Mouse (Mus musculus): ENCODE measurements around the gene Tmem178b. TPM values are rescaled to one million over a fixed set of nuclear protein-coding genes. Genes with fewer than 3 reads are reported as not detected.
A peak's percentile ranks its signal among the peaks of the same experiment; 100 is the strongest.

Gene Tmem178b
- polyA plus RNA-seq, 1 experiment from 2014 or later = 0.07 TPM

DNA sequence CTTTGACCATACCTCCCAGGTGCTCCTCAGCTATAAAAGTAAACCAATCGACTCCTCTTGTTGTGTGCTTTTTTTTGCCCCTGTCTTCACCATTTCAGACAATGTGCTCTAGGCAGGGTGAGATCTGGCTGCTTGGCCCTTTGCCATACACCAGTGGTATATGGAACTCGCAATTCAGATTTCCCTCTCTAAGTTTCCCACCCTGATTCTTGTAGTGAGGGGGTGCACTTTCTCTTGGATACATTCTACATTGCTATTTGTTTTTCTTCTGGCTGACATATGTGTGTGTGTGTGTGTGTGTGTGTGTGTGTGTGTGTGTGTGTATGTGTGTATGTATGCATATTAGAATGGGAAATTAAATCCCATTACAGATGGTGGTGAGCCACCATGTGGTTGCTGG lies 191.3 kb downstream of the Tmem178b start:
- H3K4me3 ChIP-seq (ENCODE audit: low read length) = no peak overlapping the region

GRCm38 (mm10) chr6:40068467-40068866 lies 195.4 kb downstream of the Tmem178b start:
- Histone ChIP-seq H3K4me1 (ENCODE audit: insufficient read depth, low read length) (no peaks in the 10 kb centered on the region), H3K27me3 (ENCODE audit: insufficient read depth, low read length) (no peaks in the 10 kb centered on the region), H3K9ac (replicated peaks; ENCODE audit: low read length) (no peak overlapping the region), H3K4me3 (ENCODE audit: low read length) (no peak overlapping the region), H3K9me3 (ENCODE audit: low read length) (no peaks in the 10 kb centered on the region), H3K27ac (ENCODE audit: low read length) (no peak overlapping the region), H3K4me2 (replicated peaks; ENCODE audit: low read depth, low read length) (no peak overlapping the region), H3K36me3 (ENCODE audit: insufficient read depth, low read length) (no peaks in the 10 kb centered on the region)
- WGBS = 81% methylated on average over 6 of the region's 6 CpGs
- ATAC-seq (ENCODE audit: low FRiP score, low TSS enrichment) = no peak

More for the DNA sequence above, 191.3 kb downstream of the Tmem178b start:
- Histone ChIP-seq H3K4me2 (replicated peaks; ENCODE audit: low read depth, low read length) (no peak overlapping the region), H3K36me3 (ENCODE audit: insufficient read depth, low read length) (no peaks in the 10 kb centered on the region), H3K27me3 (ENCODE audit: insufficient read depth, low read length) (no peaks in the 10 kb centered on the region), H3K9me3 (ENCODE audit: low read length) (no peaks in the 10 kb centered on the region; the same call in 1 of the 2 replicates), H3K9ac (replicated peaks; ENCODE audit: low read length) (no peak overlapping the region), H3K4me1 (ENCODE audit: insufficient read depth, low read length) (no peaks in the 10 kb centered on the region), H3K27ac (ENCODE audit: low read length) (no peak overlapping the region)
- no peak for ATAC-seq (ENCODE audit: low FRiP score, low TSS enrichment)
- WGBS = 71% methylated on average over 2 of the region's 2 CpGs

- Histone ChIP-seq H3K4me2 (replicated peaks; ENCODE audit: low read depth, low read length) (no peak overlapping the region), H3K9ac (replicated peaks; ENCODE audit: low read length) (no peak overlapping the region), H3K4me3 (ENCODE audit: low read length) (no peak overlapping the region), H3K27ac (ENCODE audit: low read length) (no peak overlapping the region), H3K9me3 (ENCODE audit: low read length) (no peaks in the 10 kb centered on the region), H3K27me3 (ENCODE audit: insufficient read depth, low read length) (no peaks in the 10 kb centered on the region), H3K4me1 (ENCODE audit: insufficient read depth, low read length) (no peaks in the 10 kb centered on the region), H3K36me3 (ENCODE audit: insufficient read depth, low read length) (no peaks in the 10 kb centered on the region)
- ATAC-seq (ENCODE audit: low FRiP score, low TSS enrichment) = peak; percentile 31; the same call in 1 of the 2 replicates
- WGBS = 42% methylated on average over 3 of the region's 3 CpGs
Measured at GRCm38 (mm10) chr6:40071007-40071406, 197.9 kb downstream of the Tmem178b start.

DNA sequence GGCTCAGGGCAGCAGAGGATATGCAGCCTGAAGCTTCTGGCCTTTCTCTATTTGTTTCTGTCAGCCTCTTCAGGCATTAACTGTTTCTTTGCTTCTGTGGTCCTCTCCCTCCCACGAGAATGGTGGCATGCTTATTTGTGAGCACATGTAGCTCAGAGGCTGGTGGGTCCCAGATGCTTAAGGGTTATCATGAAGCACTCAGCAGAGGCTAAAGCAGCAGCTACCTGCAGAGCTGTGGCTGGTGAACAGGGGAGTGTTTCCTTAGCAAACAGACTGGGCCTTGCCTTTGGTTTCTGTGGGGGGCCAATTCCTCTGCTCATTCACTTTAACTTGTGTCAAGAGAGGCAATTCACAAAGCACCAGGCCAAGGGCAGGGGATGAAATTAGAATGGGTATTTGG lies 203.0 kb downstream of the Tmem178b start:
- H3K4me2 ChIP-seq (replicated peaks; ENCODE audit: low read depth, low read length) = no peak overlapping the region
- no peak overlapping the region for H3K4me3 ChIP-seq (ENCODE audit: low read length)
- no peak overlapping the region for H3K27ac ChIP-seq (ENCODE audit: low read length)
- no peak overlapping the region for H3K9ac ChIP-seq (replicated peaks; ENCODE audit: low read length)
- no peaks in the 10 kb centered on the region for H3K9me3 ChIP-seq (ENCODE audit: low read length)
- 11% methylated on average over 1 of the region's 1 CpGs for WGBS
- H3K36me3 ChIP-seq (ENCODE audit: insufficient read depth, low read length) = no peaks in the 10 kb centered on the region
- H3K4me1 ChIP-seq (ENCODE audit: insufficient read depth, low read length) = no peaks in the 10 kb centered on the region
- H3K27me3 ChIP-seq (ENCODE audit: insufficient read depth, low read length) = no peaks in the 10 kb centered on the region
- ATAC-seq (ENCODE audit: low FRiP score, low TSS enrichment) = no peak

DNA sequence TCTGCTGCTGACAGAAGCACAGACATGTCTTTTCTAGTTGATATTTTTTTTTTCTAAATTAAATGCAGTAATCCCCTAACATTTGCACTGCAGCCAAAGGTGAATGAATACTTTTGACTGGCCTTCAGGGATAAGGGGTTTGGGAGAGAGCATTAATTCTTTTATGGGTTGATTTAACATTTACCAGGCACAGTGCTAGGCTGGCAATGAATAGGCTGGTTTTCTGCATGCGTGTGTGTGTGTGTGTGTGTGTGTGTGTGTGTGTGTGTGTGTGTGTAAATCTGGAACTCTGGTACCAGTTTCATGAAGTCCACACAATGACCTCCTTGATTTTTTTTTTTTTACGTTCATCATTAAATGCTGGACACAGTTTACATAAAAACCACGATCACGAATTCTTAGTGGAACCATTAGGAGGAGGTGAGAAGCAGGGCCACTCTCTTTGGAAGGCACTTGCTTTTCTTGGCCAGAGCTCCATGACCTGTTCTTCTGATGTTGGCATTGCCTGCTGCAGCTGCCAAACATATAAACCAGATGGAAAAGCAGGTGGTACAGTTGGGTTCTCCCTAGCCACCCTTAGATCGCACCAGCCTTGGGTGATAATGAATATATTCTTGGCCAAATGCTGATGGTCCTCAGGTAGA lies 203.7 kb downstream of the Tmem178b start:
- H3K27ac ChIP-seq (ENCODE audit: low read length) = no peak overlapping the region
- H3K4me3 ChIP-seq (ENCODE audit: low read length) = no peak overlapping the region
- no peak for ATAC-seq (ENCODE audit: low FRiP score, low TSS enrichment)
- H3K27me3 ChIP-seq (ENCODE audit: insufficient read depth, low read length) = no peaks in the 10 kb centered on the region
- H3K9me3 ChIP-seq (ENCODE audit: low read length) = no peaks in the 10 kb centered on the region
- H3K36me3 ChIP-seq (ENCODE audit: insufficient read depth, low read length) = no peaks in the 10 kb centered on the region
- no peak overlapping the region for H3K9ac ChIP-seq (replicated peaks; ENCODE audit: low read length)
- no peak overlapping the region for H3K4me2 ChIP-seq (replicated peaks; ENCODE audit: low read depth, low read length)
- H3K4me1 ChIP-seq (ENCODE audit: insufficient read depth, low read length) = no peaks in the 10 kb centered on the region
- WGBS = 92% methylated on average over 5 of the region's 5 CpGs

GRCm38 (mm10) chr6:40078353-40078752 lies 205.3 kb downstream of the Tmem178b start:
- WGBS = 82% methylated on average over 3 of the region's 3 CpGs

GRCm38 (mm10) chr6:40083726-40084125 lies 210.7 kb downstream of the Tmem178b start:
- no peak for ATAC-seq (ENCODE audit: low FRiP score, low TSS enrichment)
- Histone ChIP-seq H3K4me1 (ENCODE audit: insufficient read depth, low read length) (no peaks in the 10 kb centered on the region), H3K36me3 (ENCODE audit: insufficient read depth, low read length) (no peaks in the 10 kb centered on the region), H3K9ac (replicated peaks; ENCODE audit: low read length) (no peak overlapping the region), H3K27me3 (ENCODE audit: insufficient read depth, low read length) (no peaks in the 10 kb centered on the region), H3K9me3 (ENCODE audit: low read length) (no peaks in the 10 kb centered on the region), H3K4me2 (replicated peaks; ENCODE audit: low read depth, low read length) (no peak overlapping the region), H3K27ac (ENCODE audit: low read length) (no peak overlapping the region), H3K4me3 (ENCODE audit: low read length) (no peak overlapping the region)
- WGBS = 86% methylated on average over 3 of the region's 3 CpGs

More at GRCm38 (mm10) chr6:40078353-40078752, 205.3 kb downstream of the Tmem178b start:
- Histone ChIP-seq H3K4me1 (ENCODE audit: insufficient read depth, low read length) (no peaks in the 10 kb centered on the region), H3K36me3 (ENCODE audit: insufficient read depth, low read length) (no peaks in the 10 kb centered on the region), H3K4me2 (replicated peaks; ENCODE audit: low read depth, low read length) (no peak overlapping the region), H3K27ac (ENCODE audit: low read length) (no peak overlapping the region), H3K4me3 (ENCODE audit: low read length) (no peak overlapping the region), H3K9ac (replicated peaks; ENCODE audit: low read length) (no peak overlapping the region), H3K9me3 (ENCODE audit: low read length) (no peaks in the 10 kb centered on the region), H3K27me3 (ENCODE audit: insufficient read depth, low read length) (no peaks in the 10 kb centered on the region)
- no peak for ATAC-seq (ENCODE audit: low FRiP score, low TSS enrichment)

GRCm38 (mm10) chr6:40091250-40091651 lies 218.2 kb downstream of the Tmem178b start:
- WGBS = 37% methylated on average over 5 of the region's 5 CpGs
- Histone ChIP-seq H3K27me3 (ENCODE audit: insufficient read depth, low read length) (no peaks in the 10 kb centered on the region), H3K4me3 (ENCODE audit: low read length) (no peak overlapping the region), H3K36me3 (ENCODE audit: insufficient read depth, low read length) (no peaks in the 10 kb centered on the region), H3K4me2 (replicated peaks; ENCODE audit: low read depth, low read length) (no peak overlapping the region), H3K9me3 (ENCODE audit: low read length) (no peaks in the 10 kb centered on the region), H3K27ac (ENCODE audit: low read length) (no peak overlapping the region), H3K4me1 (ENCODE audit: insufficient read depth, low read length) (no peaks in the 10 kb centered on the region), H3K9ac (replicated peaks; ENCODE audit: low read length) (no peak overlapping the region)
- ATAC-seq (ENCODE audit: low FRiP score, low TSS enrichment) = no peak

- WGBS = 90% methylated on average over 2 of the region's 2 CpGs
- H3K4me3 ChIP-seq (ENCODE audit: low read length) = no peak overlapping the region
- no peaks in the 10 kb centered on the region for H3K27me3 ChIP-seq (ENCODE audit: insufficient read depth, low read length)
- H3K9ac ChIP-seq (replicated peaks; ENCODE audit: low read length) = no peak overlapping the region
- ATAC-seq (ENCODE audit: low FRiP score, low TSS enrichment) = no peak
- no peaks in the 10 kb centered on the region for H3K9me3 ChIP-seq (ENCODE audit: low read length)
- no peak overlapping the region for H3K4me2 ChIP-seq (replicated peaks; ENCODE audit: low read depth, low read length)
- H3K27ac ChIP-seq (ENCODE audit: low read length) = no peak overlapping the region
- H3K4me1 ChIP-seq (ENCODE audit: insufficient read depth, low read length) = no peaks in the 10 kb centered on the region
- no peaks in the 10 kb centered on the region for H3K36me3 ChIP-seq (ENCODE audit: insufficient read depth, low read length)
Measured at GRCm38 (mm10) chr6:40098498-40098897, 225.4 kb downstream of the Tmem178b start.

GRCm38 (mm10) chr6:40101785-40102184 lies 228.7 kb downstream of the Tmem178b start:
- Histone ChIP-seq H3K36me3 (ENCODE audit: insufficient read depth, low read length) (no peaks in the 10 kb centered on the region), H3K4me2 (replicated peaks; ENCODE audit: low read depth, low read length) (no peak overlapping the region), H3K27me3 (ENCODE audit: insufficient read depth, low read length) (no peaks in the 10 kb centered on the region), H3K9ac (replicated peaks; ENCODE audit: low read length) (no peak overlapping the region), H3K27ac (ENCODE audit: low read length) (no peak overlapping the region), H3K9me3 (ENCODE audit: low read length) (no peaks in the 10 kb centered on the region), H3K4me3 (ENCODE audit: low read length) (no peak overlapping the region), H3K4me1 (ENCODE audit: insufficient read depth, low read length) (no peaks in the 10 kb centered on the region)
- ATAC-seq (ENCODE audit: low FRiP score, low TSS enrichment) = no peak
- WGBS = 82% methylated on average over 4 of the region's 4 CpGs
